Mouse (Mus musculus) thymus, adult 2 months (tissue): ENCODE results near the gene Myo9b.

Experiments
- CTCF ChIP-seq: fragments of 200-500 bp; IDR thresholded peaks from 2 replicates; pipeline ENCODE4 v1.5.1; 2012; ENCODE audit warnings: mild to moderate bottlenecking, control low read depth, low read length, moderate library complexity, borderline replicate concordance; ENCODE audit not compliant: control insufficient read depth, poor library complexity, insufficient read depth; ENCODE audit errors: extremely low read depth
- POLR2A ChIP-seq: fragments of 200-500 bp; IDR thresholded peaks from 2 replicates; pipeline ENCODE4 v1.6.1; 2012; ENCODE audit warnings: mild to moderate bottlenecking, low read length, control low read depth, moderate library complexity; ENCODE audit not compliant: control insufficient read depth, poor library complexity, insufficient read depth; ENCODE audit errors: extremely low read depth

GRCm38 (mm10) chr8:71322939-71323338 lies 50.4 kb downstream of the Myo9b start:
- TF ChIP-seq CTCF (no peak), POLR2A (no peak)
